18 mouse cellular contexts compared by ENCODE assay signal in genomic region chr11:109389046-109389445, GRCm38 (mm10). TPM values are rescaled to one million over a fixed set of nuclear protein-coding genes. Genes with fewer than 3 reads are reported as not detected.
A peak's percentile ranks its signal among the peaks of the same experiment; 100 is the strongest.
DNase-seq lines count a peak whose midpoint lies in the region; ATAC-seq and TF ChIP-seq lines count a peak whose summit lies in the region.
"Had no signal": no experiment of that assay in that cellular context is flagged by ENCODE, and none has a peak within 500 bp of the region (broad histone marks: within the 10 kb centered on the region; RNA-seq: fewer than 3 reads in every experiment).

No protein-coding gene starts in this region.

- H3K4me1 ChIP-seq in kidney, adult 2 months (ENCODE audit: control insufficient read depth, insufficient read depth, low read length) = peaks cover 22% of the 10 kb centered on the region
- H3K4me1 ChIP-seq in lung, embryonic 14.5 days (ENCODE audit: insufficient read depth) = no peaks in the 10 kb centered on the region
- H3K4me1 ChIP-seq in lung, adult 2 months (ENCODE audit: control insufficient read depth, insufficient read depth, low read length) = peaks cover 35% of the 10 kb centered on the region
- no peaks in the 10 kb centered on the region for H3K4me1 ChIP-seq in midbrain, embryonic 11.5 days (ENCODE audit: control insufficient read depth, insufficient read depth, low read length)

- H3K4me2 ChIP-seq in lung, embryonic 14.5 days = no peak overlapping the region
- H3K4me2 ChIP-seq in midbrain, embryonic 11.5 days = no peak overlapping the region
- H3K4me2 ChIP-seq: embryonic facial prominence, embryonic 13.5 days; forebrain, embryonic 12.5 days; heart, embryonic 12.5 days; hindbrain, embryonic 14.5 days had no signal

- H3K9ac ChIP-seq in lung, embryonic 14.5 days = no peak overlapping the region
- H3K9ac ChIP-seq in midbrain, embryonic 11.5 days (ENCODE audit: low read length) = no peak overlapping the region
- H3K9ac ChIP-seq: embryonic facial prominence, embryonic 13.5 days; forebrain, embryonic 12.5 days; heart, embryonic 12.5 days; hindbrain, embryonic 14.5 days had no signal

- H3K27me3 ChIP-seq in kidney, adult 2 months (replicated peaks; ENCODE audit: control insufficient read depth, insufficient read depth, low read length) = no peaks in the 10 kb centered on the region
- no peaks in the 10 kb centered on the region for H3K27me3 ChIP-seq in lung, embryonic 14.5 days (ENCODE audit: insufficient read depth, low read length)
- no peaks in the 10 kb centered on the region for H3K27me3 ChIP-seq in midbrain, embryonic 11.5 days (ENCODE audit: control insufficient read depth, insufficient read depth, low read length)
- H3K27me3 ChIP-seq: embryonic facial prominence, embryonic 13.5 days; forebrain, embryonic 12.5 days; heart, embryonic 12.5 days had no signal

- DNase-seq in kidney, adult 2 months = peak; percentile 30
- no peak for DNase-seq in kidney, adult 9 months
- DNase-seq in lung, embryonic 14.5 days = peak; percentile 72
- no peak for DNase-seq in lung, adult 2 months
- peak; percentile 36 for DNase-seq in lung, postnatal 25 days (ENCODE audit: low spot score)
- no peak for DNase-seq in layer of hippocampus, adult 11-12 months (ENCODE audit: low spot score)
- DNase-seq in midbrain, embryonic 11.5 days (ENCODE audit: low spot score, missing footprints) = no peak
- DNase-seq: adrenal gland, adult 2 months; adrenal gland, postnatal 25 days; cerebellum, adult 2 months; gastrocnemius, postnatal 25 days had no signal

- no peak for TF ChIP-seq POLR2A in kidney, adult 2 months (IDR thresholded peaks at IDR 0.05; ENCODE audit: low read depth, low read length)
- no peak for TF ChIP-seq POLR2A in lung, adult 2 months (IDR thresholded peaks at IDR 0.05; ENCODE audit: borderline replicate concordance, extremely low read depth, low read depth, low read length)

- no peaks in the 10 kb centered on the region for H3K36me3 ChIP-seq in kidney, adult 2 months (ENCODE audit: control insufficient read depth, insufficient read depth, low read length)
- H3K36me3 ChIP-seq in lung, embryonic 14.5 days (ENCODE audit: insufficient read depth) = 0 out of 2 replicates have a peak, but pooled peaks cover 21% of the 10 kb centered on the region
- H3K36me3 ChIP-seq in midbrain, embryonic 11.5 days (ENCODE audit: control insufficient read depth, insufficient read depth, low read length) = no peaks in the 10 kb centered on the region

- no peak overlapping the region for H3K27ac ChIP-seq in kidney, adult 2 months (ENCODE audit: insufficient read depth, low read depth, low read length)
- H3K27ac ChIP-seq in lung, embryonic 14.5 days (ENCODE audit: low read depth) = no peak overlapping the region
- no peak overlapping the region for H3K27ac ChIP-seq in midbrain, embryonic 11.5 days (ENCODE audit: low read depth, low read length)
- H3K27ac ChIP-seq: embryonic facial prominence, embryonic 13.5 days; forebrain, embryonic 12.5 days; hindbrain, embryonic 10.5 days; hindbrain, embryonic 14.5 days had no signal

- no peak overlapping the region for H3K4me3 ChIP-seq in kidney, adult 2 months (ENCODE audit: insufficient read depth, low read depth, low read length)
- no peak overlapping the region for H3K4me3 ChIP-seq in lung, embryonic 14.5 days (ENCODE audit: low read depth, low read length)
- H3K4me3 ChIP-seq in lung, adult 2 months (replicated peaks; ENCODE audit: extremely low read depth, low read depth, low read length) = no peak overlapping the region
- no peak overlapping the region for H3K4me3 ChIP-seq in midbrain, embryonic 11.5 days (ENCODE audit: low read depth, low read length)
- H3K4me3 ChIP-seq: embryonic facial prominence, embryonic 13.5 days; forebrain, embryonic 12.5 days; heart, embryonic 12.5 days; hindbrain, embryonic 10.5 days had no signal

- WGBS in kidney, adult 2 months = 70% methylated on average over 5 of the region's 5 CpGs
- 59% methylated on average over 5 of the region's 5 CpGs for WGBS in lung, embryonic 14.5 days
- WGBS in lung, adult 2 months = 37% methylated on average over 5 of the region's 5 CpGs
- 93% methylated on average over 5 of the region's 5 CpGs for WGBS in midbrain, embryonic 11.5 days

- H3K9me3 ChIP-seq in lung, embryonic 14.5 days (ENCODE audit: low read depth, low read length) = no peaks in the 10 kb centered on the region
- no peaks in the 10 kb centered on the region for H3K9me3 ChIP-seq in midbrain, embryonic 11.5 days (ENCODE audit: control insufficient read depth, low read length)
- H3K9me3 ChIP-seq: embryonic facial prominence, embryonic 13.5 days; forebrain, embryonic 12.5 days; heart, embryonic 12.5 days; hindbrain, embryonic 10.5 days had no signal

- TF ChIP-seq CTCF in kidney, adult 2 months (conservative IDR thresholded peaks at IDR 0.05; ENCODE audit: insufficient read depth, insufficient read length, low read depth, low read length) = no peak
- TF ChIP-seq CTCF in lung, embryonic 14.5 days (IDR thresholded peaks at IDR 0.05; ENCODE audit: low read depth) = no peak
- TF ChIP-seq CTCF in lung, adult 2 months (IDR thresholded peaks at IDR 0.05; ENCODE audit: insufficient read depth, low read length) = no peak

- no peak for ATAC-seq in lung, embryonic 14.5 days (ENCODE audit: insufficient read depth)
- no peak for ATAC-seq in midbrain, embryonic 11.5 days (ENCODE audit: low FRiP score)
- ATAC-seq: forebrain, embryonic 16.5 days had no signal

RNA-seq across cellular contexts. Expression of gene 9930022D16Rik, which starts 24.7 kb away (rescaled TPM):
- polyA plus RNA-seq in kidney, adult 2 months (2012; rRNA removed) = not detected in 2 replicates
- not detected in 2 replicates for polyA plus RNA-seq in lung, embryonic 14.5 days (2014; fragmentation: Nextera tagmentation; extraction: Ambion mirVana)
- polyA plus RNA-seq in lung, adult 2 months (2012; rRNA removed) = not detected in 2 replicates
- not detected in 2 replicates for polyA plus RNA-seq in midbrain, embryonic 11.5 days (2014; fragmentation: Nextera tagmentation; extraction: Ambion mirVana)
- polyA plus RNA-seq: adrenal gland, adult 2 months; cerebellum, adult 2 months; embryonic facial prominence, embryonic 13.5 days; forebrain, embryonic 12.5 days; forebrain, embryonic 16.5 days; heart, embryonic 12.5 days; heart, embryonic 16.5 days; hindbrain, embryonic 10.5 days; hindbrain, embryonic 14.5 days had no signal

RNA-seq across cellular contexts. Expression of gene Gna13, which starts 26.4 kb away (rescaled TPM):
- 26.6 and 27.8 TPM in 2 replicates for polyA plus RNA-seq in kidney, adult 2 months (2012; rRNA removed)
- polyA plus RNA-seq in lung, embryonic 14.5 days (2014; fragmentation: Nextera tagmentation; extraction: Ambion mirVana) = 30.7 and 33.8 TPM in 2 replicates
- polyA plus RNA-seq in lung, adult 2 months (2012; rRNA removed) = 39.3 and 42.6 TPM in 2 replicates
- 19.4 and 20.4 TPM in 2 replicates for polyA plus RNA-seq in midbrain, embryonic 11.5 days (2014; fragmentation: Nextera tagmentation; extraction: Ambion mirVana)

RNA-seq across cellular contexts. Expression of gene Amz2, which starts 36.7 kb away (rescaled TPM):
- 42.5 and 47.2 TPM in 2 replicates for polyA plus RNA-seq in kidney, adult 2 months (2012; rRNA removed)
- 41.5 and 45.6 TPM in 2 replicates for polyA plus RNA-seq in lung, embryonic 14.5 days (2014; fragmentation: Nextera tagmentation; extraction: Ambion mirVana)
- 22.2 and 40.9 TPM in 2 replicates for polyA plus RNA-seq in lung, adult 2 months (2012; rRNA removed)
- 46.8 and 49.0 TPM in 2 replicates for polyA plus RNA-seq in midbrain, embryonic 11.5 days (2014; fragmentation: Nextera tagmentation; extraction: Ambion mirVana)

Comparison
In these comparisons a context has a peak if more than half of its experiments do, and no peak if none do; other contexts are left out.
1. DNase-seq: peak in kidney, adult 2 months (single experiment), lung, embryonic 14.5 days (single experiment) and lung, postnatal 25 days (single experiment); none in kidney, adult 9 months (single experiment), lung, adult 2 months (single experiment), layer of hippocampus, adult 11-12 months (single experiment) and midbrain, embryonic 11.5 days (single experiment).